Mouse (Mus musculus) megakaryocyte-erythroid progenitor cell, adult 5-6 weeks (primary cell): ENCODE results near the gene Dusp5. TPM values are rescaled to one million over a fixed set of nuclear protein-coding genes. Genes with fewer than 3 reads are reported as not detected.
A peak's percentile ranks its signal among the peaks of the same experiment; 100 is the strongest.
"Not testable (repeated sequence)": the region's sequence is repeated elsewhere in the genome, so short reads cannot be mapped to it uniquely, and the experiment has no call there.

ENCODE experiments used
- ATAC-seq: replicated peaks from 2 replicates; pipeline ENCODE4 v1.8.0; 2016; ENCODE audit warnings: mild to moderate bottlenecking, inconsistent platforms; ENCODE audit not compliant: severe bottlenecking, poor library complexity, low FRiP score, low TSS enrichment
- total RNA-seq, 2 experiments: library from RNA; stranded (forward) in 1 of 2; stranded (reverse) in 1 of 2; fragments of 200-1000, 215-1000 nt in 1 of 2; fragments of >200 nt in 1 of 2; fragmentation: Nextera tagmentation in 1 of 2; gene quantifications; 2 replicates each; pipeline ENCODE4 v1.2.3; 2014 to 2017

The Dusp5 gene
- total RNA-seq, 2 experiments from 2014 or later = 1.6 to 12.3 TPM

- ATAC-seq = peak; percentile 47
Measured at GRCm38 (mm10) chr19:53571501-53572428, 42.9 kb downstream of the Dusp5 start.

- ATAC-seq = no peak
Measured at GRCm38 (mm10) chr19:53572607-53573006, 43.7 kb downstream of the Dusp5 start.

GRCm38 (mm10) chr19:53573151-53573550 is 44.2 kb downstream of the Dusp5 start:
- ATAC-seq = no peak

- ATAC-seq = no peak
Measured at GRCm38 (mm10) chr19:53574131-53574530, 45.2 kb downstream of the Dusp5 start.

GRCm38 (mm10) chr19:53574546-53574945 is 45.6 kb downstream of the Dusp5 start:
- ATAC-seq = no peak

GRCm38 (mm10) chr19:53575296-53576010 is 46.5 kb downstream of the Dusp5 start:
- ATAC-seq = 0 out of 2 replicates have a peak, but pooled peaks have one; percentile 39

- ATAC-seq = no peak
Measured at GRCm38 (mm10) chr19:53576061-53576460, 47.2 kb downstream of the Dusp5 start.

- no peak for ATAC-seq
Measured at GRCm38 (mm10) chr19:53577025-53577800, 48.3 kb downstream of the Dusp5 start.

GRCm38 (mm10) chr19:53578597-53579252 is 49.8 kb downstream of the Dusp5 start:
- ATAC-seq = peak; percentile 61; the same call in 1 of the 2 replicates

GRCm38 (mm10) chr19:53580271-53580670 is 51.4 kb downstream of the Dusp5 start:
- not testable (repeated sequence) for ATAC-seq

- ATAC-seq = not testable (repeated sequence)
Measured at GRCm38 (mm10) chr19:53587686-53588085, 58.8 kb downstream of the Dusp5 start.

GRCm38 (mm10) chr19:53588968-53589367 is 60.1 kb downstream of the Dusp5 start, which contains the start of gene Nutf2-ps1:
TSS of gene Nutf2-ps1 (minus strand) at chr19:53589068.
- not testable (repeated sequence) for ATAC-seq

Other genes starting within 250 kb of the Dusp5 start
- gene Mxi1, start 218.6 kb upstream of the Dusp5 start, total RNA-seq (2014; fragmentation: Nextera tagmentation) = 21.1 and 25.3 TPM in 2 replicates
- 82.7 and 86.4 TPM in 2 replicates for gene Mxi1, start 218.6 kb upstream of the Dusp5 start, total RNA-seq (2017)
- not detected in 2 replicates for gene Gm10197, start 157.3 kb upstream of the Dusp5 start, total RNA-seq (2014; fragmentation: Nextera tagmentation)
- gene Gm10197, start 157.3 kb upstream of the Dusp5 start, total RNA-seq (2017) = not detected in 2 replicates
- 56.9 and 60.9 TPM in 2 replicates for gene Smndc1, start 138.5 kb upstream of the Dusp5 start, total RNA-seq (2014; fragmentation: Nextera tagmentation)
- 34.7 and 45.6 TPM in 2 replicates for gene Smndc1, start 138.5 kb upstream of the Dusp5 start, total RNA-seq (2017)
- gene Nutf2-ps1, start 60.0 kb downstream of the Dusp5 start, total RNA-seq (2014; fragmentation: Nextera tagmentation) = 86.8 and 99.0 TPM in 2 replicates
- 216 and 256 TPM in 2 replicates for gene Nutf2-ps1, start 60.0 kb downstream of the Dusp5 start, total RNA-seq (2017)
- 103 and 105 TPM in 2 replicates for gene Smc3, start 71.3 kb downstream of the Dusp5 start, total RNA-seq (2014; fragmentation: Nextera tagmentation)
- gene Smc3, start 71.3 kb downstream of the Dusp5 start, total RNA-seq (2017) = 209 and 214 TPM in 2 replicates
- 0.22 and 1.2 TPM in 2 replicates for gene Rbm20, start 148.2 kb downstream of the Dusp5 start, total RNA-seq (2014; fragmentation: Nextera tagmentation)
- gene Rbm20, start 148.2 kb downstream of the Dusp5 start, total RNA-seq (2017) = 0.27 and 0.38 TPM in 2 replicates